Mouse (Mus musculus) fat pad, adult 2 months (tissue): ENCODE results near the gene Mipep.

Experiments used
- DNase-seq: peaks from one replicate; pipeline ENCODE4 v3.0.0-alpha.2; 2011; ENCODE audit warnings: low read depth, low spot score; ENCODE audit errors: extremely low read depth

Gene Mipep

GRCm38 (mm10) chr14:60799762-60800728, 15.7 kb downstream of the Mipep start:
- DNase-seq = no peak

- no peak for DNase-seq
These were observed 17.7 kb downstream of the Mipep start for GRCm38 (mm10) chr14:60802026-60802425.

DNA sequence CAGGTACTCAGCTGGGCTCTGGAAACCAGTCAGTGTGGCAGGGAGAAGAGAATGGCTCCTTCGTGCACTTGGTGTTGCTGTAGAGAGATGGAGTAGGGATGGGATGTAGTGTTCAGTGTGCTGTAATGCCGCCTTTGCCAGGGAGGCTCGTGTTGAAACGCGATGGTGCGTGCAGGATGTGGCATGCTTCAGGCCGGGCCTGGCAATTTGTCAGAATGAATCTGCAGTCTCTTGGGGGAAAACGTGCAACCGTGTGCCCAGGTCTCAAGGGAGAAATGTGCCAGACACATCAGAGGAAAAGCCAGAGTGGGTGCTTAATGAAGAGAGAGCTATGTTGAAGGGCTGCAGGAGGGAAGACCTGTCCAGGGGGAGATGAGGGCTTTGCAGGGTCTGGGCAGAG, 20.6 kb downstream of the Mipep start:
- DNase-seq = no peak

GRCm38 (mm10) chr14:60805871-60806270, 21.5 kb downstream of the Mipep start:
- no peak for DNase-seq

DNA sequence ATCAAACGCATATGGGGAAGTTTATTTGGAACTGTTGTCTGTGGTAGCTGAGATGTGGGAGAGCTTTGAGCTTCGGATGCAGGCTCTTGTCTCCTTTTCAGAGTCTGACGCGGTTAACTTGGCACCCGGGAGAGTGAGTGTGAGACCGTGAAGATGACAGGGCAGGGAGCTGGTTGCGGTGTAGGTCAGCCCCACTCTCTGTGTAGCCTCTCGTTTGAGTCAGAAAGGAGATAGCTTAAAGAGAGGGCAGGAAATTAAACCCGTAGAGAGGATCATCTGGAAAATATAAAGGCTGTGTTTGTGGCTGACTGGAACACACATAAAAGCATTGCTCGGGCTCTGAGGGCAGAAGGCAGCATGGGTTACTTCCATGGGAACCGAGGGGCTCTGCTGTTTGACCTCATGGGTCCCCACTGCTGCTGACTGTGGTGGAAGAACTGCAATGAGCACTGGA, 22.5 kb downstream of the Mipep start:
- DNase-seq = no peak

GRCm38 (mm10) chr14:60809881-60810280, 25.5 kb downstream of the Mipep start:
- DNase-seq = no peak

DNA sequence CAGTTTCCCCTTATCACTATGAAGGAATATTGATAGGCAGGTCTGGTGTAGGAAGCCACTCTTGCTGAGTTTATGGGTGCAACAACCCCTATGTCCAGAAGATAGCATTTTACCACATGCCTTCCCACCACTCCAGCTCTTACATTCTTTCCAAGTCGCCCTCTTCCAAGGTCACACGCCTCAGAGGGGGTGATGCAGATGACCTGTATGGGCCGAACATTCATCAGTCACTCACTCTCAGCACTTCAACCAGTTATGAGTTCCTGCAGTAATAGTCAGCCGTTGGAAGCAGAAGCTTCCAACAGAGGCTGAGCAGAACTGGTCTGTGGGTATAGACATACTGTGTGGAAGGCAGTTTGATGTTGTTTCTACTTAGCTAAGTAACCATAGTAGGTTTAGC, 27.2 kb downstream of the Mipep start:
- no peak for DNase-seq

- no peak for DNase-seq
These were observed 30.7 kb downstream of the Mipep start for GRCm38 (mm10) chr14:60815098-60815497.

DNA sequence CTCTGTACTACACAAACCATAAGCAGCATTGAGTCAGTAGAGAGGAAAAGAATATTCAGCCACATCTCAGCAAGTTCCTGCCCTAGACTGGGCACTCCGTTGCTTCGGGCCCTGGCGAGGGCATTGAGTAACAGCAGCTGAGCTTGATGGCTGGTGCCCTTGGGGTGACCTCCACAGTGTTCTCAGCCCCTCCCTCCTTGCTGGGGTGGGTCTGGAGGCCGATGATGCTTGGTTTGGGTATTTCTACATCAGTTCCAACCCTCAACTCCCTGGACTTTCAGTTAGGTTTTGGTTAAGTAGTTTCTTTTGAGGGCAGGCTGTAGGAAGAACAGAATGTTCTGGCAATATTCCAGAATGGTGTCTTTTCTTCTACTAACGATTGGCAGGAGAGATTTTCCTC, 33.7 kb downstream of the Mipep start:
- no peak for DNase-seq

DNA sequence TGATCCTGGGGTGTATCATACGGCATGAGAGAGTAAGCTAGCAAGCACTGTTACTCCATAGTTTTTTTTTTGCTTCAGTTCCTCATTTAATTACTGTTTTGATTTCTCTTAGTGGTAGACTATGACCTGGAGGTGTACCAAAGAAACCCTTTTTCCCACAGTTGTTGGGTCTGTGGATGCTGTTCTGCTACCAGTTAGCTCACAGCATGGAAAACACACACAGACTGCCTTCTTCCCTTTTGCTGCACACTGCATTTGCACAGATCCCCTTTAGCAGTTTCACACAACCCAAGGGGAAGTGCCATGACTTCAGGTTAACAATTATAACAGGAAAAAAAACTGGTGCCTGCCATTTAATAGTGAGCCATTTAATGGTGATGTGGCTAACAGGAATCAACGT, 45.7 kb downstream of the Mipep start:
- DNase-seq = no peak

- no peak for DNase-seq
These were observed 52.3 kb downstream of the Mipep start for GRCm38 (mm10) chr14:60836709-60837108.

- no peak for DNase-seq
These were observed 55.3 kb downstream of the Mipep start for GRCm38 (mm10) chr14:60839654-60840053.

DNA sequence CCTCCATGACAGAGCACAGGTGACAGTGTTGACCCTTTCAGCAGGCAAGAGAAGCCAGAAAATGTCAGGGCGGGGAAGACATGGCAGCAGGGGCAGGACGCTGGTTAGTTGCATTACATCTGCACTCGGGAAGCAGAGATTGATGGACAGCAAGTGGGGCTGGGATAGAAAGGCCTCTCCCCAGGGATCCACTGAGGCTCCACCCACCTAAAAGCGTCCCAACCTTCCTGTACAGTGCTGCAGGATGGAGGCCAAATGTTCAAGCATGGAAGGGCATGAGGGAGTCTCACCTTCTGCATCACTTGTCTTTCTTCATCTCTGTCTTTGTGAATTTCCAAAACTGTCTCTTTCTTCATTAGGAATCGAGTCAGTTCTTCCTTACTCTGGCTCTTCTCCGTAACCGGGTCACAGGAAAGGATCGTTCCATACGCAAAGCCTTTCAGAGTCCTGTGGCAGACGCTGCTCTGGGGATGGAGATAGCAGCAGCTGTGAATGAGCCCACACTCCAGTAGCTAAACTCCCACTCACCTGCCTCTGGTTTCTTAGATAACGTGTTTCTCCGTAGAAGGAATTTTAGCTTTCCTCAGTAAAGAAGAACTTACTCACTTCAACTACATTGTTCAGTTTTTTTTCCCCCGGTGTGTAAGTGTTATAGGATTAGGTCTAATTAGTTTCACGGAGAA, 57.7 kb downstream of the Mipep start:
- DNase-seq = no peak

DNA sequence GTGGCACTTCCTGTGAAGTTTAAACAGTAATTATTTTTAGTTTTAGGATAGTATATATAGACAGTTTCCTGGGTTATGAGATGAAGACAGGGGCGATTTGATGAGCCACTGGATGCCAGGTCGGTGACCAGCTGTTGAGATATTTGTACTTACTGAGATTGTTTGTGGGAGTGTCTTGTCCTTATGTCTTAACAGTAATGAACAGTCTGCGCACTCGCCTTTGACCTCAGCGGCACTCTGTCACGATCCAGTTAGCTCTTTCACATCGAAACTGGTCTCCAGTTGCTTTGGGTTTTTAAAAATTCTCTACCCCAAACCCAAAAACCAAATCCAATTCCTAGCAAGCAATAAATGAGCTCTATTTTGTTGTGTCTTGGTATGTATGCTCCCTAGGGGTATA, 59.2 kb downstream of the Mipep start:
- no peak for DNase-seq

DNA sequence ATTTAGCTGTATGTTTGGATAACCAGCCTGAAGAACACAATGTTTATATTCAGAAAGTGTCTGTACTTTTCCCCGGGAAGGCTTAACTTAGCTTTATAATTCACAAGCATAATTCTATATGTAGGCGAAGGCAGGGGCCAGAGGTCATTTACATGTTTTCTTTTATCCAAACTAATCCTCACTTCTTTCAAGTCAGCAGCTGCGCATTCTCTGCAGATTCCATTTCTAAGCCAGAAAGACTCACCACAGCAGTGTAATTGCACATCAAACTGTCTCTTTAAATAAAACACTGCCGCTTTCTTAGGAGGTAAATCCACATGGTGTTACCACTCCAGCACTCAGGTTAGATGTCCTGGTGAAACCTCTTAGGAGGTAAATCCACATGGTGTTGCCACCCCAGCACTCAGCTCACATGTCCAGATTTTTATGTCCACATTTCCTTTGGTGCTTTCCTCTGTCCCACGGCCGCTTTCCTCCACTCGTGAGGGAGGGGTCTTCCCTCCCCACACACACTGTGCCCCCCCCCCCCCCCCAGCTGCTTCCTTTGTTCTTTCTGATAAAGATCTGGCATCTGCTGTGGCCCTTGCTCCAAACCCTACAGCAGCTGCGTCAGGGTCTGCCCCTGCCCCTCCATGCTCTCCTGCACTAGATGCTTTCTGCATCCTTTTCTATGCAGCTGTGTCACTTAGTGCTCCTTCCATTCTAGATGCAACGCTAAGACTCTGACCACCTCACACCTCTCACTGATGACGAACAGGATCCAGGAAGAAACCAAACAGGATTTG, 61.1 kb downstream of the Mipep start:
- DNase-seq = no peak

DNA sequence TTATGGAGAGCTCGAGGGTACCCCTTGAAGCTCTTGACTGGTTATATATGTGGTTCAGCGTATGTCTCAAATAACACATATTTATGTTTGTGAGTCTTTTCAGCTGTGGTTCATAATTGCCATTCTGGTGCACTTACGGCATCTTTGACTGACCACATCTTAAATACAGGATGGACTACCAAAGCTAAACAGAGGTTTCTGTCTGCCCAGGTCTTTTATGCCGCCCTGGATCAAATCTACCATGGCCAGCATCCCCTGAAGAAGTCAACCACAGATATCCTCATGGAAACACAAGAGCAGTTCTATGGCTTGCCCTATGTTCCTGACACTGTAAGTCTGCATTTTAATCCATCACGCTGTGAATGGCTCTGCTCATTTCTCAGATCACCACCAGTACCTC, 61.8 kb downstream of the Mipep start:
- no peak for DNase-seq

DNA sequence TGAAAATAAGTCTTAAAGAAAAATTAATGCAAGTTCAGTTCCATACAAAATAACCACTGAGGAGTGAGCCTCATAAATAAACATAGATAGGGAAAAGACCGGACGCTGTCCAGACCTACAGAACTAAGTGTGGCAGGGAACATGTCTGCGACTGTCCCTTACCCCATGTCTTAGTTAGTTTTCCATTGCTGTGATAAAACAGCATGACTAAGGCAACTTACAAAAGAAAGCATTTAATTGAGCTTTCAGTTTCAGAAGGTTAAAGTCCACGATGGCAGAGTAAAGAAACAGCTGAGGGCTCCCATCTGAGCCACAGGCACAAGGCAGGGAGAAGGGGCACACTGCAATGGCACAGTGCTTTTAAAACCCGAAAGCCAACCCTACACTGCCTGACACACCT, 63.8 kb downstream of the Mipep start:
- no peak for DNase-seq

GRCm38 (mm10) chr14:60850101-60850500, 65.7 kb downstream of the Mipep start:
- DNase-seq = no peak

DNA sequence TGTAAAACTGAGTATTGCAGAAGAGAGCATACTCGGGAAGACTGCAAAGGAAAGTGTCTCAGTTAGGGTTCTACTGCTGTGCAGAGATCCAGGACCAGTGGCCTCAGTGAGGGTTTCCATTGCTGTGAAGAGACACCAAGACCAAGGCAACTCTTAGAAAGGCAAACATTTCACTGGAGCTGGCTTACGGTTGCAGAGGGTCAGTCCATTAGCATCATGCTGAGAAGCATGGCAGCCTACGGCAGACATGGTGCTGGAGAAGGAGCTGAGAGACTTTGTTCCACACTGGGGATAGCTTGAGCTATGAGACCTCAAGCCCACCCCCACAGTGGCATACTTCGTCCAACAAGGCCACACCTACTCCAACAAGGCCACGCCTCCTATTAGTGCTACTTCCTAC, 67.3 kb downstream of the Mipep start:
- DNase-seq = no peak

GRCm38 (mm10) chr14:60856199-60856912, 72.0 kb downstream of the Mipep start:
- no peak for DNase-seq

DNA sequence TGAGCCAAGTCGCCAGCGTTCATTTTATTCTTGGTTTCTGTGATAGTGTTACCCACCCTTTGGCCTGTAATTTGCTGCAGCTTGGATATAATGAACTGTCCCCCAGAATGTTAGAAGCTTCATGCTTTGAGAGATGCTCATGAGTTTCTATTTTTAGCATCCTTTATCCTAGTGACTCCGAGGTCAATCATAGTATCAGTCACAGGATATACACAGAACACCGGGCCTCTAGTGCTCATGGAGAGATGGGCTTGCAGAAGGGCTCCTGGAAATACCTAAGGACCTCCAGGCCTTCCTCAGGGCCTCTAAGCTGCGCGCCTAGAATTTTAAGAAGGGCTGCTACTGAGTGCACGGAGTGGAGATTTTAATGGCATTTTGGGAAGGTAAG, 72.5 kb downstream of the Mipep start:
- DNase-seq = no peak
